Mouse (Mus musculus) midbrain, embryonic 12.5 days (tissue): ENCODE data around the gene Tmem186. TPM values are rescaled to one million over a fixed set of nuclear protein-coding genes. Genes with fewer than 3 reads are reported as not detected.

Experiments
- ATAC-seq: fragments of 200-750 bp; cut with Nextera tagmentation; 2 replicates; pipeline ENCODE4 v1.8.0; 2017; ENCODE audit warnings: low read depth, moderate TSS enrichment, moderate library complexity; ENCODE audit not compliant: low FRiP score
- H3K27ac ChIP-seq: fragments of 300-500 bp; sonication (generic); replicated peaks from 2 replicates; pipeline ENCODE4 v1.5.1; 2016; ENCODE audit warnings: mild to moderate bottlenecking
- H3K27me3 ChIP-seq: fragments of 300-500 bp; sonication (generic); 2 replicates; pipeline ENCODE4 v1.6.1; 2016; ENCODE audit warnings: mild to moderate bottlenecking
- H3K36me3 ChIP-seq: fragments of 300-500 bp; sonication (generic); 2 replicates; pipeline ENCODE4 v1.6.1; 2016
- H3K4me1 ChIP-seq: fragments of 300-500 bp; sonication (generic); 2 replicates; pipeline ENCODE4 v1.6.1; 2016
- H3K4me2 ChIP-seq: fragments of 300-500 bp; sonication (generic); replicated peaks from 2 replicates; pipeline ENCODE4 v1.6.1; 2016; ENCODE audit warnings: mild to moderate bottlenecking, moderate library complexity
- H3K4me3 ChIP-seq: fragments of 300-500 bp; sonication (generic); 2 replicates; pipeline ENCODE4 v1.5.1; 2016; ENCODE audit warnings: mild to moderate bottlenecking
- H3K9ac ChIP-seq: fragments of 300-500 bp; sonication (generic); replicated peaks from 2 replicates; pipeline ENCODE4 v1.6.1; 2016; ENCODE audit warnings: mild to moderate bottlenecking, moderate library complexity
- H3K9me3 ChIP-seq: fragments of 300-500 bp; sonication (generic); 2 replicates; pipeline ENCODE4 v1.6.1; 2016; ENCODE audit warnings: mild to moderate bottlenecking
- WGBS: fragments of 180-500 bp; shearing (Covaris S2); methylation state at CpG from one replicate; pipeline ENCODE4 v1.1.7; 2016; 5-methylcytosine and 5-hydroxymethylcytosine counted together
- polyA plus RNA-seq: library from polyadenylated mRNA; unstranded; fragments of >200 nt; fragmentation: Nextera tagmentation; extraction: Ambion mirVana; gene quantifications from 2 replicates; pipeline ENCODE4 v1.2.1, GENCODE M21; 2016

The Tmem186 gene
- polyA plus RNA-seq, 1 experiment from 2014 or later, result 26.0 TPM

DNA sequence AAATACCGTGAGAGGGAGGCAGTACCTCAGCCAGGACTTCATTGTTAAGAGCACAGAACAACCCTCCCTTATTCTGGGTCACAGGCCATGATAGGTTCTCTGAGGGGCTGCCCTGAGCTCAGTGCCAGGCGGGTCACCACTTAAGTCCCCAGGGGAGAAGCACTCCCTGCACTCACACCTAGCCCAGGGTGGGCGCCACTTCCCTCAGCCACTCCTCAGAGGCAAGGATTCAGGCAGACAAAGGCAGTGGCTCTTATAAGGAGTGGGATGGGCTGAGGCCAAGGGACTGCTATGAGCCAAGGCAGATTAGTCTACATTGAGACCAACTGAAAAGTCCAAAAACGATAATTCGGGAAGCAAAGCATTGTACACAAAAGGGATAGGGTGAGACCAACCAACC is 27.9 kb upstream of the Tmem186 start:
- no peak overlapping the region for H3K9ac ChIP-seq
- 86% methylated on average over 5 of the region's 5 CpGs for WGBS
- no peak overlapping the region for H3K4me2 ChIP-seq
- no peak overlapping the region for H3K4me3 ChIP-seq
- H3K36me3 ChIP-seq, result peaks cover 50% of the 10 kb centered on the region
- no peaks in the 10 kb centered on the region for H3K27me3 ChIP-seq
- H3K9me3 ChIP-seq, result no peaks in the 10 kb centered on the region
- ATAC-seq, result no peak
- no peak overlapping the region for H3K27ac ChIP-seq
- peaks cover 47% of the 10 kb centered on the region for H3K4me1 ChIP-seq

DNA sequence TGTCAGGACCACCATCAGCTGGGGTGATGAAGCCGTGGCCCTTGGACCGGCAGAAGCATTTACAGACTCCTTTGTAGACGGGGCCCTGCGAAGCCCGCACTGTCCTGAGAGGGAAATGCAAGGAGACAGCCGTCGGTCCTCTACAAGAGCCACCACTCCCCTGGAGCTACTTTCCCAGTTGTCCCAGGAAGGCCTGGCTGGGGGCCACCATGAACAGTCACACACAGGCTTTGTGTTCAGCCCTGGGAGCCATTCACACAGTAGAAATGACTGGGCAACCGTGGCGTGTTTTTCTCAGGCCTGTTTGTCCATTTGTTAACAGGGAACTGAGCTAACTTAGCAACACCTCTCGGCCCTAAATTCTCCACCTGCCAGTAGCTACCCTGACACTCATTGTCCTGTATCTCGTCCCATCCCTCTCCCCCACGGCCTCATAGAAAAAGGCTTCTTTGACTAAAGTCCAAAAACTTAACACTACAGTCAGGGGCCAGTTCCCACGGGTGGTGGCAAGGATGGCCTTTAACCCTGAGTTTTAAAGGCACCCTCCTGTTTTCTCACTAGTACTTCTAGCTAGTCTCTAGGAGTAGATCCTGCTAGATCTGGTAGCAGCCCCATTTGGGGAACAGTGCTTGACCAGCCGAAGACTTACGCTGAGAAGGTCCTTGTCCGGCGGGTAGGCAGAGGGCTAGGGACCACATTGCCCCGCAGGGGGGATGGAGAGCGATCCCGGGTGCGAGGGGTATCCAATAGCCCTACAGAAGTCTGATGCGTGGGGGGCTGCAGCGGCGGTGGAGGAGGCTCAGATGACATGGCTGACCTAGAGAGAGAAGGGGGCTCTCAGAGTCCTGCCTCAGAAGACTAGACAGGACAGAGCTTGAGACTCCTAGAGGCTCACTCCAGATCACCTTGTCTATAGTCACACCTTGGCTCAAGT is 26.4 kb upstream of the Tmem186 start:
- ATAC-seq, result no peak
- Histone ChIP-seq H3K4me1 (peaks cover 32% of the 10 kb centered on the region), H3K27me3 (no peaks in the 10 kb centered on the region), H3K27ac (no peak overlapping the region), H3K4me3 (no peak overlapping the region), H3K9ac (no peak overlapping the region), H3K4me2 (no peak overlapping the region), H3K36me3 (peaks cover 61% of the 10 kb centered on the region), H3K9me3 (no peaks in the 10 kb centered on the region)
- 88% methylated on average over 24 of the region's 24 CpGs for WGBS

DNA sequence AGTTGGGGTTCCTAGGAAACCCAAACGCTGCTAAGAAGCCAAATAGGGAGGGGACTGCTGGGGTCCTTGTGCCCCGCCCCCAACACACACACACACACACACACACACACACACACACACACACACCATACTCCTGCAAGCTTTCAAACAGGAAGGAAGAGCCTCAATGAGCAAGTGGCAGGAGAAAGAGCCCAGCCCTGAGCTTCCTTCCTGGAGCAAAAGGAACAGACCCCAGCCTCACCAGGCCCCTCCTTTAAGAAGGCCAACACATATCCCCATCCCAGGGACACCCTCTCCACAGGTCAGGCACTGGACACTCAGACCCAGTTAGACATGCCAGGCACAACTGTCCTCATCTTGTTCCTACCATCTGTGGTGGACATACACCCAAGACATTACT is 25.5 kb upstream of the Tmem186 start:
- peaks cover 67% of the 10 kb centered on the region for H3K36me3 ChIP-seq
- no peak for ATAC-seq
- no peak overlapping the region for H3K9ac ChIP-seq
- H3K9me3 ChIP-seq, result no peaks in the 10 kb centered on the region
- no peaks in the 10 kb centered on the region for H3K27me3 ChIP-seq
- H3K4me3 ChIP-seq, result no peak overlapping the region
- peaks cover 23% of the 10 kb centered on the region for H3K4me1 ChIP-seq
- no peak overlapping the region for H3K4me2 ChIP-seq
- H3K27ac ChIP-seq, result no peak overlapping the region
- WGBS, result 71% methylated on average over 1 of the region's 2 CpGs

DNA sequence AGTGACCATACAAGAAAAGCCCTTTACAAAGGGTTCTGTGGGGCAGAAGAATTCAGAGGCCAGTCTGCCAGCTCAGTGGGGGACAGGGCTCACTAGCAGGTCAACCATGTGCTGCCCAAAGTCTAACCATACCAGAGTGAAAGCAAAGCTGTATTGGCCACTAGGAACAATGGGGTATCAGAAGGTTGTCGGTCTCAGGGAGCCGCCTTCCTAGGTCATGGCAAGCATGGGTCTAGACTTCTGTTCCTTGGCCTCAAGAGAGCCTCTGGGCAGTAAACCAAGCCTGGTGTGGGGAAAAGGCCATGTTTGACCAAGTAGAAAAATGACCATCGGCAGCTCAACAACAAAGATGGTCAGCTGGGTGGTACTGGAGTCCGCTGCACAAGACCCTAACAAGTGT is 21.3 kb upstream of the Tmem186 start:
- H3K27me3 ChIP-seq, result no peaks in the 10 kb centered on the region
- peaks cover 4% of the 10 kb centered on the region; the same call in 1 of the 2 replicates for H3K4me1 ChIP-seq
- no peak overlapping the region for H3K27ac ChIP-seq
- 87% methylated on average over 4 of the region's 4 CpGs for WGBS
- H3K4me3 ChIP-seq, result no peak overlapping the region
- H3K36me3 ChIP-seq, result peaks cover 82% of the 10 kb centered on the region
- no peaks in the 10 kb centered on the region for H3K9me3 ChIP-seq
- no peak overlapping the region for H3K4me2 ChIP-seq
- no peak overlapping the region for H3K9ac ChIP-seq
- ATAC-seq, result no peak

DNA sequence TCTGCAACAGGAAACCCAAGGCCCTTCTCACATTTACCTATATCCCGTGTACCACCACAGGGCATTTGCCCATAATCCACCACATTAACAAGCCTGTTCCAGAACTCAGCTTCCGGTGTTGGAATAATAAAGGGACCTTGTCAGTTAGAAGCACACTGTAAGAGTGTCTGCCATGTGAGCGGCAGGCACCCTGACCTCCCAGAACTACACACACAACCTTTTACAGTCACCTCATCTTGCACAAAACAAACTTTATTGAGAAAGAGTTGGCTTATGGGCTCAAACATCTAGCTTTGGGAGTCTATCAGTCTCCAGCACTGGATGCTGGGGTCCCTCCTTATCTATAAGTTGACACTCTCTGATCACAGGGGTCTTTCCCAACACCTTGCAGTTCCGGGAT is 20.8 kb upstream of the Tmem186 start:
- Histone ChIP-seq H3K36me3 (peaks cover 78% of the 10 kb centered on the region), H3K4me1 (0 out of 2 replicates have a peak, but pooled peaks cover 4% of the 10 kb centered on the region), H3K9me3 (no peaks in the 10 kb centered on the region), H3K4me2 (no peak overlapping the region), H3K27me3 (no peaks in the 10 kb centered on the region), H3K27ac (no peak overlapping the region), H3K4me3 (no peak overlapping the region), H3K9ac (no peak overlapping the region)
- WGBS, result 88% methylated on average over 4 of the region's 4 CpGs
- ATAC-seq, result no peak

DNA sequence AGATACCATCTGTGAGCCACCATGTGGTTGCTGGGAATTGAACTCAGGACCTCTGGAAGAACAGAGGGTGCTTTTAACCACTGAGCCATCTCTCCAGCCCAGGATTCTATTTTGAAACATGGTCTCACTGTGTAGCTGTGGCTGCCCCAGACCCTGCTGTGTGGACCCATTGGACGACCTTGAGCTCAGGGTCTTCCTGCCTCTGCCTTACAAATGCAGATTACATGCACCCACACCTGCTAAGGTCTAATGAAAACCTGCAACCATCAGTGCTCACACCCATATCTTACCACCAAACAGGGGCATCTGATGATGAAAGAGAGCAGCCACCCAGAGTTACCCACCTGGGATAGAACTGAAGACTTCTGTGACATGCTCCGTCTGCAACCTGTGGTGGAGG is 18.7 kb upstream of the Tmem186 start:
- 86% methylated on average over 2 of the region's 2 CpGs for WGBS

DNA sequence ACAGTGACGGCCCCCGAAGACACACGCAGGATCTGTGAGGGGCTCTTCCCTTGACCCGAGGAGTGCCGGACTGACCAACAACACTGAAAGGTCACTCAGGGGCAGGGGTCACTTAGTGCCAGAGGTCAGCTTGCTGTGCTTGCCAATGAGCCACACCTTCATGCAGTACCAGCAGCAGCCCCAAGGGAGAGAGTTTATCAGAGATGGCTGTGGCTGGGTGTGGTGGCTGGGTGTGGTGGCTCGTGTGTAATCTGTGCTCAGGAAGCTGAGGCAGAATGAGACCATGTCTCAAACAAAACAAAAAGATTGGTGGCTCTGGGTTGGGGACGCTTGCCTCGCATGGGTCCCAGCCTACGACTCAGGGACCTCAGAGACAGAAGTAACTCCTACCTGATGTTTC is 18.1 kb upstream of the Tmem186 start:
- no peak for ATAC-seq
- H3K9me3 ChIP-seq, result no peaks in the 10 kb centered on the region
- no peaks in the 10 kb centered on the region for H3K27me3 ChIP-seq
- no peak overlapping the region for H3K9ac ChIP-seq
- H3K4me2 ChIP-seq, result no peak overlapping the region
- peaks cover 79% of the 10 kb centered on the region for H3K36me3 ChIP-seq
- no peak overlapping the region for H3K4me3 ChIP-seq
- H3K4me1 ChIP-seq, result no peaks in the 10 kb centered on the region
- 86% methylated on average over 9 of the region's 9 CpGs for WGBS
- H3K27ac ChIP-seq, result no peak overlapping the region

More for the DNA sequence above, 18.7 kb upstream of the Tmem186 start:
- no peak for ATAC-seq
- H3K4me3 ChIP-seq, result no peak overlapping the region
- no peak overlapping the region for H3K9ac ChIP-seq
- no peaks in the 10 kb centered on the region for H3K9me3 ChIP-seq
- H3K27ac ChIP-seq, result no peak overlapping the region
- H3K36me3 ChIP-seq, result peaks cover 78% of the 10 kb centered on the region
- H3K4me1 ChIP-seq, result no peaks in the 10 kb centered on the region
- no peaks in the 10 kb centered on the region for H3K27me3 ChIP-seq
- H3K4me2 ChIP-seq, result no peak overlapping the region

DNA sequence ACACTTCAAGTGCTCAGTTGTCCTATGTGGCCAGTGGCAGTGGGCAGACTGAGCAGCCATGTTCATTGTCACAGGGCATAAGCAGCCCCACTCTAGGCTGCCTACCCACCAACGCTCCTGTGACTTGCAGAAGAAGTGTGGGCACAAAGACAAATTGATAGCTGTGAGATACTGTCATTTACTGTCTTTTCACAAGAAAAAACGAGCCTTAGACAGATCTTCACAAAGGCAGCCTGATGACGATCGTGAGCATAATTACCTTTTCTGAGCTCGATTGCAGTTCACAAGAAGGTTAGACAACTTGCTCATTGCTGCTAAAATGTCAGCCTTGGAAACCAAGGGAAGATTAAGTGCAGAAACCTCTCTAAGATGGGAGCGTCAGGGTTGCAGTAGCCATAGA is 17.6 kb upstream of the Tmem186 start:
- ATAC-seq, result no peak
- Histone ChIP-seq H3K9me3 (no peaks in the 10 kb centered on the region), H3K4me1 (no peaks in the 10 kb centered on the region), H3K36me3 (peaks cover 76% of the 10 kb centered on the region), H3K4me2 (no peak overlapping the region), H3K9ac (no peak overlapping the region), H3K27me3 (no peaks in the 10 kb centered on the region), H3K4me3 (no peak overlapping the region), H3K27ac (no peak overlapping the region)
- WGBS, result 90% methylated on average over 6 of the region's 6 CpGs

DNA sequence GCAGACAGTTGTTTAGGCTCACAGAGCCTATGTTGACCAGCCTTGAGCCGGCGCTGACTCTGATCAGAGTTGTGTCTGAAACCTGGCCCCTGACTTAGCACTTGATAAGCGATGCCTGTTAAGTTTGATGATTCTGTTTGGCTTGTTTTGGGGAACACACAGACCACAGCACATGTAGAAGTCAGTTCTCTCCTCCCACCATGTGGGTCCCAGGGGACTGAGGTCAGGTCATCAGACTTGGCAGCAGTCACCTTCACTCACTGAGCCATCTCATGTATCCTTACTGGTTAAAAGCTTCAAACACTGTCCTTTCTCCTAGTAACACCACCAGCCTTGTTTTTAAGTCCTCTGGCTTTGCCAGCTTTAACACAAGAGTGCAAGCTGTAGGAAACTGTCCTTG is 12.5 kb upstream of the Tmem186 start:
- Histone ChIP-seq H3K4me3 (no peak overlapping the region), H3K9ac (no peak overlapping the region), H3K9me3 (no peaks in the 10 kb centered on the region), H3K27me3 (no peaks in the 10 kb centered on the region), H3K4me1 (no peaks in the 10 kb centered on the region), H3K36me3 (peaks cover 85% of the 10 kb centered on the region), H3K27ac (no peak overlapping the region), H3K4me2 (no peak overlapping the region)
- no peak for ATAC-seq
- WGBS, result 99% methylated on average over 3 of the region's 3 CpGs

DNA sequence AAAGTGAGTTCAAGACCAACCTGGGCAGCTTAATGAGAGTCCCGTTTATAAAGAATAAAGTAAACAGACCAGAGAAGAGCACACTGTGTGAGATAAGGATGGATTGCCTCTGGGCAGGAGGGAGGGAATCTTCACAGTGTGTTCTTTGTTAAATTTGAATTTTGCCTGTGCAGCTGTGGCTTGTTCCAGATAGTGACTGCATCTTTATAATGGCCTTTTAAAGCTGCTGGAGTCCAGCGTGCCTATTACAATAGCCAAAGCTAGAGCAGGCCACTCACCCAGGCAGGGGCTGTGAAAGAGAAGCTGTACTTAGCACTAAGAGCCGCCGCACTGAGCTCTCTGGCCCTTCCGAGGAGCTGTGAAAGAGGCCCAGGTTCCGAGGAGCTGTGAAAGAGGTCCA is 8.0 kb upstream of the Tmem186 start:
- H3K4me1 ChIP-seq, result no peaks in the 10 kb centered on the region
- H3K9me3 ChIP-seq, result no peaks in the 10 kb centered on the region
- H3K4me2 ChIP-seq, result no peak overlapping the region
- ATAC-seq, result no peak
- H3K4me3 ChIP-seq, result no peak overlapping the region
- no peak overlapping the region for H3K27ac ChIP-seq
- WGBS, result 91% methylated on average over 6 of the region's 6 CpGs
- H3K36me3 ChIP-seq, result peaks cover 81% of the 10 kb centered on the region
- no peaks in the 10 kb centered on the region for H3K27me3 ChIP-seq
- no peak overlapping the region for H3K9ac ChIP-seq

DNA sequence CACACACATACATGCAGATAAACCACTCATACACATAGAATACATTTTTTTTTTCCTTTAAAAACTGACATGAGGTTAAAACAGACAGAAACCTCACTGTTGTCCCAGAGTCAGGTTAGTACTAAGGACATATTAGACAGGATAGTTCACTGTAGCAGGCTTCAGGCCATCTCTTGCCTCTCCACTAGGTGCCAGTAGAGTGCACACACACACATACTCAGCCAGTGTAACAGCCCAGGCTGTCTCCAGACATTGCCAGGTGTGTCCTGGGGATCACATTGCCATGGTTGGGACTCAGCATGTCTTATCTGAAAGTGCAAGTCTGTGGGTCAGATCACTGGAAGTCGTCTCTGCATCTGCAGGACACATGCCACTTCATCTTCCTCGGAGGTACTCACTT is 6.3 kb upstream of the Tmem186 start:
- peak; percentile 65; the same call in 1 of the 2 replicates for ATAC-seq
- WGBS, result 75% methylated on average over 2 of the region's 2 CpGs
- Histone ChIP-seq H3K4me3 (no peak overlapping the region), H3K4me2 (no peak overlapping the region), H3K9me3 (no peaks in the 10 kb centered on the region), H3K36me3 (peaks cover 67% of the 10 kb centered on the region), H3K27ac (no peak overlapping the region), H3K27me3 (no peaks in the 10 kb centered on the region), H3K9ac (no peak overlapping the region), H3K4me1 (peaks cover under 1% of the 10 kb centered on the region; the same call in 1 of the 2 replicates)

DNA sequence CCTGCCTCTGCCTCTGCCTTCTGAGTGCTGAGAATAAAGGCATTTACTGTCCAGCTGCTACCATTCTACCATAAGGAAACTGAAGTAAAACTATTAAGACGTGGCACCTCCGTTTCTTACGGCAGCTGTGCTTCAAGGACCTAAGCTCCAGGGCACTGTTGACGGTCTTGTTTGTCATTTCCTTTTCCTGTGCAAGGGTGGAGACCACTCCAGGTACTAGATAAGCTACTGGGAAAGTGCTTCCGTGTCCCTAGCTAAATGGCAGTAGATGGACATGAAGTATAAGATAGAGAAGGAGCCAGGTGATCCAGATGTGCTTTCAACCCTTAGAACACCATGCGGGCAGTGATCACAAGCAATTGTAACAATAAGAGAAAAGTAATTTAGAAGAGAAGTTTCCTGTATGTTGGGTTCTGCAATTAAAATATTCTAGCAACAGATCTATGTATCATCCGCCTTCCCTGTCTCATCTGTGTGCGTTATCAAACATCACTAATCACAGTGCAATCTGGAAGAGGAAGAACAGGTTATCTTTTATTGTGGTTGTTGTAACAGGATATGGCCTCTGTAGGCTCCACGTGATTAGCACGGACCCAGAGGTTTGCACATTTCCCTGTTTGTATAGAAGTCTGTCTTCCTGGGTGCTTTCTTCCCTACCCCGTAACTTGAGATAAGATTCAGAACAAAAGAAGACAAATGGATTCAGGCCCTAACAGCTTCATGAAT is 2.1 kb upstream of the Tmem186 start:
- Histone ChIP-seq H3K9ac (no peak overlapping the region), H3K27ac (no peak overlapping the region), H3K4me2 (no peak overlapping the region), H3K9me3 (no peaks in the 10 kb centered on the region), H3K4me1 (peaks cover 22% of the 10 kb centered on the region), H3K27me3 (no peaks in the 10 kb centered on the region), H3K36me3 (peaks cover 41% of the 10 kb centered on the region), H3K4me3 (no peak overlapping the region)
- 93% methylated on average over 11 of the region's 11 CpGs for WGBS
- ATAC-seq, result no peak
